Mouse (Mus musculus) C2C12 (cell line): ENCODE measurements around the gene Sf3a2. TPM values are rescaled to one million over a fixed set of nuclear protein-coding genes. Genes with fewer than 3 reads are reported as not detected.

ENCODE experiments used
- H3K27me3 ChIP-seq: one replicate; pipeline ENCODE4 v1.6.1; 2011; ENCODE audit not compliant: control insufficient read depth, insufficient read depth, insufficient read length
- H3K36me3 ChIP-seq: one replicate; pipeline ENCODE4 v1.6.1; 2011; ENCODE audit not compliant: control insufficient read depth, insufficient read depth
- H3K4me3 ChIP-seq: one replicate; pipeline ENCODE4 v1.5.1; 2011; ENCODE audit warnings: mild to moderate bottlenecking, control low read depth; ENCODE audit not compliant: poor library complexity, insufficient read depth, severe bottlenecking
- H3K79me2 ChIP-seq: one replicate; pipeline ENCODE4 v1.6.1; 2011; ENCODE audit not compliant: control insufficient read depth, insufficient read depth
- H3K79me3 ChIP-seq: one replicate; pipeline ENCODE4 v1.6.1; 2011; ENCODE audit warnings: low read depth, control low read depth
- H3ac ChIP-seq: one replicate; pipeline ENCODE3; 2011; ENCODE audit warnings: low read depth; ENCODE audit not compliant: control insufficient read depth, insufficient read length
- CEBPB ChIP-seq: IDR thresholded peaks from one replicate; pipeline ENCODE4 v1.6.1; 2011; ENCODE audit warnings: low read depth, mild to moderate bottlenecking, control low read depth, moderate library complexity
- CTCF ChIP-seq: IDR thresholded peaks from one replicate; pipeline ENCODE4 v1.5.1; 2011; ENCODE audit not compliant: control insufficient read depth, insufficient read depth, insufficient read length
- FOSL1 ChIP-seq: IDR thresholded peaks from one replicate; pipeline ENCODE4 v1.8.0; 2011; ENCODE audit warnings: mild to moderate bottlenecking, low read length; ENCODE audit not compliant: poor library complexity, insufficient read depth, severe bottlenecking
- MAX ChIP-seq: IDR thresholded peaks from one replicate; pipeline ENCODE4 v1.6.1; 2011; ENCODE audit warnings: mild to moderate bottlenecking, control low read depth
- MYOD1 ChIP-seq: IDR thresholded peaks from one replicate; pipeline ENCODE4 v1.6.1; 2011; ENCODE audit warnings: low read depth; ENCODE audit not compliant: control insufficient read depth, insufficient read length
- MYOG ChIP-seq: IDR thresholded peaks from one replicate; pipeline ENCODE4 v1.6.1; 2011; ENCODE audit not compliant: control insufficient read depth, insufficient read length; ENCODE audit errors: extremely low read depth
- USF1 ChIP-seq: IDR thresholded peaks from one replicate; pipeline ENCODE4 v1.6.1; 2011; ENCODE audit warnings: low read depth, mild to moderate bottlenecking, control low read depth, moderate library complexity
- long read RNA-seq, 2 experiments: library from polyadenylated mRNA; unstranded; transcript quantifications; one replicate each; pipeline ENCODE4 v2.0.0; 2019 to 2020
- polyA plus RNA-seq: library from polyadenylated mRNA; unstranded; fragments of >200 nt; fragmentation: generic; extraction: Trizol; gene quantifications from one replicate; pipeline ENCODE4 v1.2.1, GENCODE M21; 2012; ENCODE audit warnings: missing spikeins

Sf3a2 gene
- 106 TPM for polyA plus RNA-seq
- long read RNA-seq, experiment 1, partial matches to known transcripts, result 0 of 2 reads
- long read RNA-seq, experiment 1, other reads (novel, unspliced or antisense), result 2 of 2 reads
- long read RNA-seq, experiment 2, transcript Sf3a2-203 (9 exons, 2,213 nt), result major isoform, 39 of 54 reads
- long read RNA-seq, experiment 2, partial matches to known transcripts, result 2 of 54 reads
- long read RNA-seq, experiment 2, other reads (novel, unspliced or antisense), result 9 of 54 reads

DNA sequence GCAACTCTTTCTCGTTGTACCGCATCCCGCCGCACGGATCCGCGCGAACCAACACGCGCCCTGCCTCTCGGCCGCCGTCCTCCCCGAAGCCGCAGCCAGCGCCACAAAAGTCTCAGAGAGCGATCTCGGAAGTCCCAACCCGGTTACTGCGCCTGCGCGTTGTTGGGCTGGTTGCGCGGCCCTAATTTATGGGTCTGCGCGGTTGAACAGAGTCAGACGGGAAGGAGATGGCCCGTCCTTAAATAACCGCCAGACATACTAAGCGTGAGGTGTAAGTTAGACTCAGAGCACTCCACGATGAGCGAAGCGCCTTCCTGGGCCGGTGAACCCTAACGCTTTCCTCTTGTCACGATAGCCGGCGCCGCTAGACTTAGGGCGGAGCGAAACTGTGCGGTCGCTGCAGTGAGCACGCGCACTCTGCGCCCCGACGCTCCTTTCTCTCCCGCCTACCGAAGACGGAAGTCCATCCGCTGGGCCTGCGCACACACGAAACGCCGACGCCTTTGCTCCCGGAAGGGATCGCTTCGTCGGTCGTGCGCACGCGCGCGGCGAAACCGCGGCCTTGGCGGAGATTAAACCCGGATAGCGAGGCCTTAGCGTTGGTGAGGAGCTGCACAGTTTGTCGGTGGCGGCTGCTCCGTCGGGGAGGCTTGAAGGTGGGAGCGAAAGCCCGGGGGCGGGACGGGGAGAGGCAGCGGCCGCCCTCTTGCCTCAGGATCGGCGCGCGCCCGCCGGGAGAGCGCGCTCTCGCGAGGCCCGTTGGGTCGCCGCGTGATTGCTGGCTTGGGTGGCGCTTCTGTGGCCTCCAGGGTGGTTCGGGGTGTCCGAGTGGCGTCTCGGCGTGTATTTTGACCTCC, at the start of gene Sf3a2, which contains the start of gene Plekhj1:
TSS of gene Sf3a2 (plus strand) at position 49 of the 857 bp plus-strand sequence.
TSS of gene Plekhj1 (minus strand) at position 477 of the 857 bp plus-strand sequence.
- TF ChIP-seq CTCF (no peak), FOSL1 (no peak), CEBPB (no peak), MAX (peak; percentile 88), MYOD1 (no peak)

GRCm38 (mm10) chr10:80748609-80749008, 49.4 kb upstream of the Sf3a2 start:
- Histone ChIP-seq H3K79me3 (no peaks in the 10 kb centered on the region), H3ac (no peak overlapping the region), H3K79me2 (no peaks in the 10 kb centered on the region), H3K27me3 (no peaks in the 10 kb centered on the region), H3K4me3 (no peak overlapping the region), H3K36me3 (no peaks in the 10 kb centered on the region)
- peak; percentile 42 for TF ChIP-seq MAX
- TF ChIP-seq MYOG, result no peak

More for the DNA sequence above, at the start of gene Sf3a2, which contains the start of gene Plekhj1:
- H3K79me3 ChIP-seq, result peaks cover 53% of the 10 kb centered on the region
- peaks cover 76% of the 10 kb centered on the region for H3K36me3 ChIP-seq
- H3K4me3 ChIP-seq, result peak within 1 kb of the TSS; percentile 99
- H3ac ChIP-seq, result peak within 1 kb of the TSS; percentile 86
- peaks cover 74% of the 10 kb centered on the region for H3K79me2 ChIP-seq
- H3K27me3 ChIP-seq, result no peaks in the 10 kb centered on the region

DNA sequence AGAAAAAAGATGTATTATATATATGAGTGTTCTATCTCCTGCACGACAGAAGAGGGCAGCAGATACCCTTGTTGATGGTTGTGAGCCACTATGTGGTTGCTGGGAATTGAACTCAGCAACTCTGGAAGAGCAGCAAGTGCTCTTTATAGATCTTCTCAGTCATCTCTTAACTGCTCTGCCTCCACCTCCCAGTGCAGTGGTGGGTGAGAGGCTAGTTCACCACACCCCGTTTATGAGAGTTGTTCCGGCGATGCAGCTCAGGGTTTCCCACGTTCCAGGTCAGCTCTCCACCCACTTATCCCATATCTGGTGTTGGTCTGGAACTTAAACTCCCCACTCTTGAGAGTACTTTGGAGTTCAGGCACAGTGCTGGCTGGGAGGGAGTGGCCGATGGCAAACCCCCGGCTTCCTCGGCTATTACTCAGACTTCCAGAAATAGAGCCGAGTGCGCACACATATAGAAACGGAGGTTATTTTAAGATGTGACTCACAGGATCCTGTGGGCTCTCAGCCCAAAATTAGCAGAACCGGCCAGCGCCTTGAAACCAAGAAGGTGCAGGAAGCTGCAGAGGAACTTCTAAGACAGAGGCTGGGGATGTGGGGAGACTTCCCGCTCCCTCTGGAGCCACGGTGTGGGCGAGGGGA, 46.7 kb upstream of the Sf3a2 start:
- H3K36me3 ChIP-seq, result no peaks in the 10 kb centered on the region
- TF ChIP-seq FOSL1, result peak; percentile 89
- TF ChIP-seq MYOD1, result no peak
- no peak for TF ChIP-seq CTCF
- TF ChIP-seq MAX, result no peak
- H3K79me2 ChIP-seq, result peaks cover 13% of the 10 kb centered on the region
- peaks cover 9% of the 10 kb centered on the region for H3K79me3 ChIP-seq
- H3K4me3 ChIP-seq, result no peak overlapping the region
- H3K27me3 ChIP-seq, result no peaks in the 10 kb centered on the region
- no peak overlapping the region for H3ac ChIP-seq

- peaks cover 21% of the 10 kb centered on the region for H3K79me2 ChIP-seq
- H3ac ChIP-seq, result no peak overlapping the region
- no peaks in the 10 kb centered on the region for H3K27me3 ChIP-seq
- TF ChIP-seq CEBPB (no peak), MYOD1 (no peak), USF1 (no peak), FOSL1 (no peak), MYOG (no peak), MAX (no peak), CTCF (no peak)
- peaks cover 17% of the 10 kb centered on the region for H3K79me3 ChIP-seq
- H3K4me3 ChIP-seq, result no peak overlapping the region
- H3K36me3 ChIP-seq, result no peaks in the 10 kb centered on the region
These were observed 45.8 kb upstream of the Sf3a2 start for GRCm38 (mm10) chr10:80752079-80752625.

DNA sequence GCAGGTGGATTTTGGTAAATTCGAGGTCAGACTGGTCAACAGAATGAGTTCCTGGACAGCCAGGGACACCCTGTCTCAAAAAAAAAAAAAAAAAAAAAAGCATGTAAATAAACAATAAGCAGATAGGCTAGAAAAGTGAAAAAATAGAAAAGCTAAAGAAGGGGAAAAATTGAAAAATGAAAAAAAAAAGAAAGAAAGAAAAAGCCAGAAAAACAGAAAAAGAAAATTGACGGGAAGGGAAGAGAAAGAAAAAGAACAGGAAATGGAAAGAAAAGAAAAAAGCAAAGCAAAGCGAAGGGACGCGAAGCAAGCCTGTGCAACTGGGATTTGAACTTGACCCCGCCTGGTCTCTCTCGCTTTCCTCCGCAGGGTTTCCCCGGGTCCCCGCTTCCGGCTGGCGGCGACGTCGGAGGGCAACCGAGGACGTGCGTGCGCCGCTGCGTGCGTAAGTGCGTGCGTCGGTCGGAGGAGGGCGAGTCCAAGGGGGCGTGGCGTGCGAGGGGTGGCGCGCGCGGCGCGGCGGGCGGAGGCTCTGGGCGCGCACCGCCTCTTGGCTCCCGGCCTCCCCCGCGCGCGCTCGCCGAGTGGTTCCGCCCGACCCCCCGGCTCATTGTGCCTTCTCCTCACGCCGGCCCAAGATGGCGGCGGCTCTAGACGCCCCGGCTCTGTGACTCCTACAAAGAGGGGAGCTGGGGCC, 43.3 kb upstream of the Sf3a2 start, which contains the start of gene Dot1l:
TSS of gene Dot1l (plus strand) at position 613 of the 697 bp plus-strand sequence.
- no peaks in the 10 kb centered on the region for H3K36me3 ChIP-seq
- TF ChIP-seq CEBPB (no peak), USF1 (no peak), MAX (peak; percentile 32), MYOG (no peak), FOSL1 (no peak), MYOD1 (no peak), CTCF (no peak)
- peaks cover 47% of the 10 kb centered on the region for H3K79me2 ChIP-seq
- H3K4me3 ChIP-seq, result peak within 1 kb of the TSS; percentile 78
- H3ac ChIP-seq, result peak within 1 kb of the TSS; percentile 96
- H3K27me3 ChIP-seq, result no peaks in the 10 kb centered on the region
- H3K79me3 ChIP-seq, result peaks cover 43% of the 10 kb centered on the region
